Mouse (Mus musculus): ENCODE measurements around the gene Oas2. TPM values are rescaled to one million over a fixed set of nuclear protein-coding genes. Genes with fewer than 3 reads are reported as not detected.
"Not testable (repeated sequence)": the region's sequence is repeated elsewhere in the genome, so short reads cannot be mapped to it uniquely, and the experiment has no call there.

Oas2 gene
- total RNA-seq (2017), result 2.2 to 8.7 TPM (median 5.3 TPM) in 3 replicates

GRCm38 (mm10) chr5:120749688-120750087 lies at the start of gene Oas2:
TSS of gene Oas2 (minus strand) at chr5:120749853.
- peak; percentile 41 for ATAC-seq (replicated peaks; ENCODE audit: insufficient number of reproducible peaks, low FRiP score, low TSS enrichment, poor library complexity, severe bottlenecking)

GRCm38 (mm10) chr5:120798943-120799342 lies 49.3 kb upstream of the Oas2 start:
- ATAC-seq (replicated peaks; ENCODE audit: insufficient number of reproducible peaks, low FRiP score, low TSS enrichment, poor library complexity, severe bottlenecking), result not testable (repeated sequence)

GRCm38 (mm10) chr5:120798147-120798546 lies 48.5 kb upstream of the Oas2 start:
- not testable (repeated sequence) for ATAC-seq (replicated peaks; ENCODE audit: insufficient number of reproducible peaks, low FRiP score, low TSS enrichment, poor library complexity, severe bottlenecking)

- not testable (repeated sequence) for ATAC-seq (replicated peaks; ENCODE audit: insufficient number of reproducible peaks, low FRiP score, low TSS enrichment, poor library complexity, severe bottlenecking)
Measured at GRCm38 (mm10) chr5:120795480-120796034, 45.9 kb upstream of the Oas2 start, which contains the start of gene Oas1e. TSS of gene Oas1e (minus strand) at chr5:120795530.

GRCm38 (mm10) chr5:120793043-120793442 lies 43.4 kb upstream of the Oas2 start:
- ATAC-seq (replicated peaks; ENCODE audit: insufficient number of reproducible peaks, low FRiP score, low TSS enrichment, poor library complexity, severe bottlenecking), result 0 out of 2 replicates have a peak, but pooled peaks have one; percentile 49

GRCm38 (mm10) chr5:120787042-120787441 lies 37.4 kb upstream of the Oas2 start:
- ATAC-seq (replicated peaks; ENCODE audit: insufficient number of reproducible peaks, low FRiP score, low TSS enrichment, poor library complexity, severe bottlenecking), result no peak

- ATAC-seq (replicated peaks; ENCODE audit: insufficient number of reproducible peaks, low FRiP score, low TSS enrichment, poor library complexity, severe bottlenecking), result no peak
Measured at GRCm38 (mm10) chr5:120782446-120782845, 32.8 kb upstream of the Oas2 start.

GRCm38 (mm10) chr5:120781646-120782045 lies 32.0 kb upstream of the Oas2 start:
- no peak for ATAC-seq (replicated peaks; ENCODE audit: insufficient number of reproducible peaks, low FRiP score, low TSS enrichment, poor library complexity, severe bottlenecking)

- no peak for ATAC-seq (replicated peaks; ENCODE audit: insufficient number of reproducible peaks, low FRiP score, low TSS enrichment, poor library complexity, severe bottlenecking)
Measured at GRCm38 (mm10) chr5:120779922-120780321, 30.3 kb upstream of the Oas2 start.

- ATAC-seq (replicated peaks; ENCODE audit: insufficient number of reproducible peaks, low FRiP score, low TSS enrichment, poor library complexity, severe bottlenecking), result no peak
Measured at GRCm38 (mm10) chr5:120778941-120779340, 29.3 kb upstream of the Oas2 start.

GRCm38 (mm10) chr5:120777478-120777877 lies 27.8 kb upstream of the Oas2 start, which contains the start of gene Oas3:
TSS of gene Oas3 (minus strand) at chr5:120777661.
- ATAC-seq (replicated peaks; ENCODE audit: insufficient number of reproducible peaks, low FRiP score, low TSS enrichment, poor library complexity, severe bottlenecking), result peak; percentile 42; the same call in 1 of the 2 replicates

GRCm38 (mm10) chr5:120776801-120777200 lies 27.1 kb upstream of the Oas2 start:
- ATAC-seq (replicated peaks; ENCODE audit: insufficient number of reproducible peaks, low FRiP score, low TSS enrichment, poor library complexity, severe bottlenecking), result no peak

- no peak for ATAC-seq (replicated peaks; ENCODE audit: insufficient number of reproducible peaks, low FRiP score, low TSS enrichment, poor library complexity, severe bottlenecking)
Measured at GRCm38 (mm10) chr5:120775287-120775985, 25.8 kb upstream of the Oas2 start.

GRCm38 (mm10) chr5:120769396-120769795 lies 19.7 kb upstream of the Oas2 start:
- ATAC-seq (replicated peaks; ENCODE audit: insufficient number of reproducible peaks, low FRiP score, low TSS enrichment, poor library complexity, severe bottlenecking), result no peak

GRCm38 (mm10) chr5:120765010-120765409 lies 15.4 kb upstream of the Oas2 start:
- ATAC-seq (replicated peaks; ENCODE audit: insufficient number of reproducible peaks, low FRiP score, low TSS enrichment, poor library complexity, severe bottlenecking), result no peak

GRCm38 (mm10) chr5:120761901-120762300 lies 12.2 kb upstream of the Oas2 start:
- no peak for ATAC-seq (replicated peaks; ENCODE audit: insufficient number of reproducible peaks, low FRiP score, low TSS enrichment, poor library complexity, severe bottlenecking)

- ATAC-seq (replicated peaks; ENCODE audit: insufficient number of reproducible peaks, low FRiP score, low TSS enrichment, poor library complexity, severe bottlenecking), result no peak
Measured at GRCm38 (mm10) chr5:120754215-120754614, 4.6 kb upstream of the Oas2 start.

GRCm38 (mm10) chr5:120752786-120753185 lies 3.1 kb upstream of the Oas2 start:
- no peak for ATAC-seq (replicated peaks; ENCODE audit: insufficient number of reproducible peaks, low FRiP score, low TSS enrichment, poor library complexity, severe bottlenecking)

GRCm38 (mm10) chr5:120751206-120751605 lies 1.6 kb upstream of the Oas2 start:
- ATAC-seq (replicated peaks; ENCODE audit: insufficient number of reproducible peaks, low FRiP score, low TSS enrichment, poor library complexity, severe bottlenecking), result no peak

GRCm38 (mm10) chr5:120746451-120746850 lies 3.2 kb downstream of the Oas2 start:
- no peak for ATAC-seq (replicated peaks; ENCODE audit: insufficient number of reproducible peaks, low FRiP score, low TSS enrichment, poor library complexity, severe bottlenecking)

Measured in monocyte, adult 5-6 weeks (primary cell).